Mouse (Mus musculus): Measurements from ENCODE around the gene Slc3a2.

Slc3a2 gene

GRCm38 (mm10) chr19:8706930-8707329, 16.2 kb downstream of the Slc3a2 start:
- no peak for DNase-seq

GRCm38 (mm10) chr19:8706132-8706667, 17.0 kb downstream of the Slc3a2 start:
- DNase-seq: no peak

GRCm38 (mm10) chr19:8705026-8705708, 18.0 kb downstream of the Slc3a2 start:
- DNase-seq: no peak

GRCm38 (mm10) chr19:8703571-8703970, 19.6 kb downstream of the Slc3a2 start:
- DNase-seq: no peak

GRCm38 (mm10) chr19:8702458-8702857, 20.7 kb downstream of the Slc3a2 start:
- no peak for DNase-seq

GRCm38 (mm10) chr19:8699652-8700051, 23.5 kb downstream of the Slc3a2 start:
- no peak for DNase-seq

- DNase-seq: no peak
Observed at GRCm38 (mm10) chr19:8695330-8695729, 27.8 kb downstream of the Slc3a2 start.

GRCm38 (mm10) chr19:8692740-8693139, 30.4 kb downstream of the Slc3a2 start:
- DNase-seq: no peak

GRCm38 (mm10) chr19:8691871-8692539, 31.2 kb downstream of the Slc3a2 start:
- no peak for DNase-seq

GRCm38 (mm10) chr19:8683627-8684026, 39.5 kb downstream of the Slc3a2 start:
- no peak for DNase-seq

- DNase-seq: peak; percentile 32
Observed at GRCm38 (mm10) chr19:8682996-8683395, 40.2 kb downstream of the Slc3a2 start.

- no peak for DNase-seq
Observed at GRCm38 (mm10) chr19:8681633-8682362, 41.4 kb downstream of the Slc3a2 start.

GRCm38 (mm10) chr19:8679031-8679779, 44.0 kb downstream of the Slc3a2 start:
- DNase-seq: no peak

- DNase-seq: no peak
Observed at GRCm38 (mm10) chr19:8673336-8674063, 49.7 kb downstream of the Slc3a2 start.

- no peak for DNase-seq
Observed at GRCm38 (mm10) chr19:8672859-8673258, 50.3 kb downstream of the Slc3a2 start.

- DNase-seq: no peak
Observed at GRCm38 (mm10) chr19:8665746-8666145, 57.4 kb downstream of the Slc3a2 start.

GRCm38 (mm10) chr19:8664859-8665258, 58.3 kb downstream of the Slc3a2 start:
- no peak for DNase-seq

GRCm38 (mm10) chr19:8663911-8664421, 59.2 kb downstream of the Slc3a2 start:
- no peak for DNase-seq

GRCm38 (mm10) chr19:8663360-8663839, 59.8 kb downstream of the Slc3a2 start, which contains the start of gene Chrm1:
Chrm1 (plus strand) TSS chr19:8663789.
- DNase-seq: no peak

- DNase-seq: no peak
Observed at GRCm38 (mm10) chr19:8662337-8662736, 60.8 kb downstream of the Slc3a2 start.

- DNase-seq: no peak
Observed at GRCm38 (mm10) chr19:8661821-8662307, 61.3 kb downstream of the Slc3a2 start.
